Mouse (Mus musculus) brain, embryonic 14.5 days (tissue): ENCODE measurements around the gene BC029722. TPM values are rescaled to one million over a fixed set of nuclear protein-coding genes. Genes with fewer than 3 reads are reported as not detected.

Experiments used
- DNase-seq: peaks from one replicate; pipeline ENCODE4 v3.0.0-alpha.2; 2011; ENCODE audit warnings: low read depth
- CTCF ChIP-seq: fragments of 200-500 bp; IDR thresholded peaks from 2 replicates; pipeline ENCODE4 v1.5.1; 2012; ENCODE audit warnings: inconsistent platforms, mild to moderate bottlenecking, moderate library complexity, borderline replicate concordance; ENCODE audit not compliant: insufficient read depth, insufficient read length; ENCODE audit errors: extremely low read depth
- POLR2A ChIP-seq: fragments of 200-500 bp; IDR thresholded peaks from 2 replicates; pipeline ENCODE4 v1.6.1; 2012; ENCODE audit warnings: mild to moderate bottlenecking, inconsistent platforms, borderline replicate concordance; ENCODE audit not compliant: poor library complexity, insufficient read depth, insufficient read length, severe bottlenecking; ENCODE audit errors: extremely low read depth
- polyA plus RNA-seq: library from polyadenylated mRNA; depleted of rRNA; stranded (reverse); fragments of >200 nt; gene quantifications from 2 replicates; pipeline ENCODE4 v1.2.3, GENCODE M21; 2012

The BC029722 gene
- polyA plus RNA-seq, 1 experiment: 21.5 TPM

DNA sequence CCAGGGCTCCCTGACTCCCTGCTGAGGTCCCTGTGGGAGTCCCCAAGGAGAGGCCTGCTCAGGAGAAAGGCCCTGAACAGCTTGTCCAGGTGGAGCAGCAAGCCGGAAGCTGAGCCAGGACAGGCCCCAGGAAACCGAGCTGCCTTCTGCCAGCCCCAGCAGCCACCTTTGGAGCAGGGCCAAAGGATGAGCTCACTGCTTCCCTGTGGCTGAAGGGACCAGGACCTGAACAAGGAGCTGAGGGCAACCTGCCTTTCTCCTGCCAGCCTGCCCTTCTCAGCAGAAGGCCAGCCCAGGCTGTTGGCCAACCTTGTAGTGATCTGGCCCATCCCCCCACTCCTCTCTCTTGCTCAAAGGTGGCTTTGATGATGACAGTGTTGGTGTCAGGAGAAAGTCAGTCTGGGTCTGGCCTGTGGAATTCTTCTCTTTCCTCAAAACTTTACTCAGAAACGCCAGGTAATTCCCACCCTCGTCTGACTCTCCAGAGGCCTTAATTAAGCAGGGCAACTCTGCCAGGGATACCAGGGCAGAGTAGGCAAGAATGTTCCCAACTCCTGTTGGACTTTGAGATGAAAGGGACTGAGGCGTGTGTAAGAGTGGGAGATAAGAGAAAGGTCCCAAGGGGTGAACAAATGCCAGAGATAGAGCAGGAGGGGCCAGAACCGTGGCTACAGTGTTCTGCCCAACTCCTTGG is 13.8 kb downstream of the BC029722 start:
- DNase-seq: peak; percentile 40
- TF ChIP-seq CTCF (no peak), POLR2A (no peak)

DNA sequence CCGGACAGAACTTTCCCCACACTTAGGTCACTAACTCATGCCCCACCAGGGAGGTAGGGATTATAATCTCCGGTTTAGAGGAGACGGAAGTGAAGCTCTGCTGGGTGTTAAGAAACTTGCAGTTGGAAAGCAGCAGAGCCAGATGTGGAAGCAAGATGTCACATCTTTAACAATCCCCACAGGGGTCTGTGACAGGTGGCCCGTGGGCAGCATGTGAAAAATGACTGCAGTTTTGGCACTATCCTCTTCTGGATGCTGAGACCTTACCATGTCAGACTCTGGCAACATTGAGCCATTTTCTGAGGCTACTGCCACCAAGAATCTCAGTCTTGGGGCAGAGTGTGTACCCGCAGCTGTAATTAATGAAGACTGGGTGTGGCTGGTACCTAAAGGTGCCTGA is 15.2 kb downstream of the BC029722 start:
- TF ChIP-seq CTCF (no peak), POLR2A (no peak)
- no peak for DNase-seq

GRCm38 (mm10) chr2:155802761-155803160 is 16.5 kb downstream of the BC029722 start:
- no peak for TF ChIP-seq POLR2A
- peak; percentile 49; the same call in 1 of the 2 replicates for TF ChIP-seq CTCF
- DNase-seq: no peak

- TF ChIP-seq POLR2A (no peak), CTCF (no peak)
- DNase-seq: no peak
Observed at GRCm38 (mm10) chr2:155798613-155799012, 20.6 kb downstream of the BC029722 start.

DNA sequence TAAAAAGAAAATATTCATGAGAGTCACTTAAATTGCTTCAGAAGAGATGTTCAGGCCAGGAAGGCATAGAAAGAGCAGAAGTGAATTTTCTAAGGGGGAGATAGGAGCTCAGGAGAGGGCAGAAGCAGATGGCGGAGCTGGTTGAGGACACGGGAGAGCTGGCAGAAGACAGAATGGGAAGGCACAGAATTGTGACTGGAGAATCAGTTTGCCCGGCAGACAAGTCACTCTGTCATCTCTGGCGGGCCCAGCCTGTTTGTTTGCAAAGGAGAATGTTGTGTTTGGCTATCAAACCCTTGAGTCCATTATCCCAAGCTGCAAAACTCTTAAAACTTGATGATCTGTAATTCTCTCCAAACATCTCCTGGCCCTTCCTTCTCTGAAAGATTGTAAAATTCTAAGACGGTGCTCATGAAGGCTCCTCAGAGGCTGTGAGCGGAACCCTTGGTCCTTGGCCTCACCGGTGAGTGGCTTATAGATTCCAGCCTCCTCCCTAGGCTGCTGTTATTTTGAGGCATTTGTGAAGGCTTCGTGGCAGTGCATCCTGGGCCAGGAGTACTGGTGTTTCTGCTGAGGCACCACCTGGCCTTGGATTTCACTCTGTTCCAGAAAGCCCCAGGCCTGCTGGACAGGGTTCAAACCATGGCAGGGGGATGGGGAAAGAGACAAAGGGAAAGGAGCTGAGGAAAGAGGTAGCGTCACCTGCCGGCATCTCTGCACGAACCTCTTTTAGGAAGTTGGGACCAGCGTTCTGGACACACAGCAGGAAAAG is 24.4 kb downstream of the BC029722 start:
- TF ChIP-seq POLR2A (no peak), CTCF (no peak)
- no peak for DNase-seq

- TF ChIP-seq POLR2A (no peak), CTCF (no peak)
- no peak for DNase-seq
Observed at GRCm38 (mm10) chr2:155792899-155793298, 26.3 kb downstream of the BC029722 start.

DNA sequence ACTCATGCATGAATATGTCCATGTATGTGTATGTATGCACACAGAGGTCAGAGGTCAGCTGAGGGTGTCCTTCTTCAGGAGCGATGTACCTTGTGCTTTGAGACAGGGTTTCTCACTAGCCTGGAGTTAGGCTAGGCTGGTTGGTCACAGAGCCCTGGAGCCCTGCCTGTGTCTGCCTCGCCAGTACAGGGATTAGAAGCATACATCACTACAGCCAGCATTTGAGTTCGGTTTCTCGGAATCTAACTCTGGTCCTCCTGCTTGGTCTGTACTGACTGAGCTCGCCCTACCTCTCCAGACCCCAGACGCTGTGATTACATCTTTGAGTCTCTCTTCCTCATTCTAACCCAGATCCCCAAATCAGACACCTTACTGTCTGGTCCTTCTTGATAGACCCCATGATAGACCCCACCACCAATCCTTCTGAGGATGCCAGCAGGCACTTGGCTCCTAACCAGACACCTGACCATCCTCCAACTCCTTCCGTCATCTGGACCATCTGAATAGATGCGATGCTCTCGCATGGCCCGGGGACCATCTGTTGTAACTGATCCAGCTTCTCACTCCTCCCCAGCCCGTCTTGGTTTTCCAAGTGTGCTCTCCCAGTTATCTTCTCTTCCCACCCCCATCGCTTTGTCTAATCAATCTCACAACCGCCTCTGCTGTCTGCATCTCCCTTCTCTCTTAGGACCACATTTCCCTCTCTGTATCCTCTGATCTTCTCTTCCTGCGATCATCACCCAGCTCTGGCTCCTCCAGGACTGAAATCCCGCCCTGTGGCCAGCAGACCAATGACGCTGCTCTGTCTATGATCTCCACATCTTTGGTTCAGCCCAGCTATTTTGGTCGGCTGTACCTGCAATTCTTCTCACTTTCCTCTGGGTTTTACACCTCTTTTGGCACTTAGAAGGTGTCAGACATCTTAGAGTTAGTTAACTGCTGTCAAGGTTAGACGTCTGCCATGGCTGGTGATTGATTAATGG is 31.0 kb downstream of the BC029722 start:
- no peak for TF ChIP-seq POLR2A
- TF ChIP-seq CTCF: no peak
- DNase-seq: peak; percentile 42

DNA sequence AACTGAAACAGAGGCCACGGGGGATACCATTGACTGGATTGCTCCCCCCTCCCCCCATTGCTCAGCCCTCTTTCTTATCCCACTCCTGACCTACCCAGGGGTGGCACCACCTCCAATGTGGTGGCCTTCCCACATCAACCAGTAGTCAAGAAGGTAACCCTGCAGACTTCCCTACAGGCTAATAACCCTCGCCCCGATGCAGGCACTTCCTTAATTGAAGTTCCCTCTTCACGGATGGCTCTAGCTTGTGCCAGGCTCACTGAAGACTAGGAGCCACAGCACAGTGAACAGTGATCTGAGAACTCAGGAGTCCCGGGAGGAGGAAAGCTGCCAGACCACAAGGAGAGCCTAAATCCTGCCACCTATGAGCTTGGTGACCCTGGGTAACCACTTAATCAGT is 32.3 kb downstream of the BC029722 start:
- TF ChIP-seq CTCF: no peak
- DNase-seq: no peak

DNA sequence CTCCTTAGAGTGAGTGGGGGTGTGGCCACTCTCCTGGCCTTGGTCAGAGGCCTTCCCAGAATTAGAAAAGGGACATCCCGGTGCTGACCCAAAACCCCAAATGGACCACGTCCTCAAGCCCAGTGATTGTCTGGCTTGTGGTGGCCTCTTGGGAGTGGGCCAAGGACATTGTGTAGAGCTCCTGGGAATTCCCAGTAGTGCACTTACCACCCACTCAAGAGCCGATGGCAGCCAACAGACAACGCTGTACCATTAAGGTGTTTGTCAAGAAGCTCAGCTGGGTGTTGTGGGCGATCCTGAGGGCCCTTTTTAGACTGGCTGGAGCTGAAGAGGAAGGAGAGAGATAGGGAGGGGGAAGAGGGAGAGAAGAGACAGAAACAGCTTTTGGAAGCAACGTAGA is 34.7 kb downstream of the BC029722 start:
- no peak for DNase-seq
- TF ChIP-seq POLR2A (no peak), CTCF (no peak)

GRCm38 (mm10) chr2:155779506-155779905 is 39.7 kb downstream of the BC029722 start:
- DNase-seq: no peak
- no peak for TF ChIP-seq POLR2A
- TF ChIP-seq CTCF: no peak

DNA sequence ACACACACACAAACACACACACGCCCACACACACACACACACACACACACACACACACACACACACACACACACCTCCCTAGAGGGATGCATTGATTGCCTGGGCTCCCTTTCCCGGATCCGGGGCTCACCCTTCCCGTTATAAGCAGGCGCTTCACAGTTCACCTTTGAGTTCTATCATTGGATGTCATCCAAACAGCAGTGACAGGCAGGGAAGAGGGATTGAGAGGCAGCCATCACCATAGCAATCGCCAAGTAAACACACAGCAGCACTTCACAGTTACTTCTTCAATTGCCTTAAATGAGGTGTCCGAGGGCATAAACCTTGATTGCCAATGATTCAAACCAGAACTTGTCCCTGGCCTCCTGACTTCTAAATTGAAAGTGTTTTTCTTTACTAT is 40.2 kb downstream of the BC029722 start:
- DNase-seq: peak; percentile 71

DNA sequence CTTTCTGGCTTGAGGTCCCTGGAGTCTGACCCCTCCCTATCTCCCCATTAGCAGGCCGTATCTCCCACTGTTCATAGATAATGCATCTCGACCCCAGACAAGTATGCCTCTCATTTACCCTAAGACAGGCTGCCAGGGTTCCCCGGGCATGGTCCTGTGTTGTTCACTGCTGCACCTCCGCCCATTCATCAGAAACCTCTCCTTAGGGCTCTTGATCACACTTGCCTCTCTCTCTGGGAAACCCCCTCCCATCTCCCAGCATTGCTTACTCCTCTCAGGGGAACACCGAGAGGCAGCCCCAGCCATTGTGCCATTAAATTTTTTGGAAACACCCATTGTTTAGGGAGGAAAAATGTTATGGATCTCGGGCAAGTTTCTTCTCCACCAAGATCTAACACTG is 41.2 kb downstream of the BC029722 start:
- TF ChIP-seq CTCF: no peak
- TF ChIP-seq POLR2A: no peak

More for the DNA sequence above, 40.2 kb downstream of the BC029722 start:
- TF ChIP-seq CTCF (no peak), POLR2A (no peak)

DNA sequence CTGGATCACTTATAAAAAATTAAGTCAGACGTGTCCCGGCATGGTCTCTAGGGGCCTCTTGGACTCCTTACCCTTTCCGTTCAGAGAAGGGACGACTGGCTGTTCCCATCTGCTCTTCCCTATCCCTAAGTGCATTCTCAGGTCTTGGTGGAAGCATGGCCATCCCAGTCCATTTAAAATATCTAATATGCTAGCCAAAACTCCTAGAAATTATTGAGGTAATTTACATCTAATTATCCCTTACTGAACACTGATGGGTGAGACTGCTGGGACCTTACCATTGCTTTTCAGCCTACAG is 41.6 kb downstream of the BC029722 start:
- TF ChIP-seq POLR2A (no peak), CTCF (no peak)
- DNase-seq: no peak

More for the DNA sequence above, 41.2 kb downstream of the BC029722 start:
- DNase-seq: no peak
